25 mouse cellular contexts compared by ENCODE assay signal in genomic region chr16:18598006-18598405, GRCm38 (mm10). TPM values are rescaled to one million over a fixed set of nuclear protein-coding genes. Genes with fewer than 3 reads are reported as not detected.
DNase-seq lines count a peak whose midpoint lies in the region; ATAC-seq and TF ChIP-seq lines count a peak whose summit lies in the region.
"Had no signal": no experiment of that assay in that cellular context is flagged by ENCODE, and none has a peak within 500 bp of the region (broad histone marks: within the 10 kb centered on the region; RNA-seq: fewer than 3 reads in every experiment).

No protein-coding gene starts in this region.

- H3K27me3 ChIP-seq in hindbrain, embryonic 12.5 days: peaks cover 29% of the 10 kb centered on the region
- peaks cover 11% of the 10 kb centered on the region for H3K27me3 ChIP-seq in hindbrain, embryonic 16.5 days (replicated peaks; ENCODE audit: control insufficient read depth, insufficient read depth, low read length)
- H3K27me3 ChIP-seq in kidney, adult 2 months (replicated peaks; ENCODE audit: control insufficient read depth, insufficient read depth, low read length): no peaks in the 10 kb centered on the region; the same call in 1 of the 2 replicates

- no peak overlapping the region for H3K27ac ChIP-seq in hindbrain, embryonic 12.5 days
- H3K27ac ChIP-seq in hindbrain, embryonic 16.5 days (ENCODE audit: low read depth, low read length): no peak overlapping the region
- no peak overlapping the region for H3K27ac ChIP-seq in kidney, adult 2 months (ENCODE audit: insufficient read depth, low read depth, low read length)
- H3K27ac ChIP-seq: embryonic facial prominence, embryonic 13.5 days; embryonic facial prominence, embryonic 15.5 days; forebrain, embryonic 10.5 days; forebrain, embryonic 12.5 days had no signal

- H3K4me3 ChIP-seq in hindbrain, embryonic 12.5 days: no peak overlapping the region
- no peak overlapping the region for H3K4me3 ChIP-seq in hindbrain, embryonic 16.5 days (ENCODE audit: low read length)
- H3K4me3 ChIP-seq in kidney, adult 2 months (ENCODE audit: insufficient read depth, low read depth, low read length): no peak overlapping the region
- H3K4me3 ChIP-seq: embryonic facial prominence, embryonic 13.5 days; embryonic facial prominence, embryonic 15.5 days; erythroblast, embryonic 14.5 days; forebrain, embryonic 10.5 days; forebrain, embryonic 12.5 days had no signal

- H3K4me2 ChIP-seq in hindbrain, embryonic 12.5 days (replicated peaks): no peak overlapping the region
- H3K4me2 ChIP-seq in hindbrain, embryonic 16.5 days (ENCODE audit: low read length): no peak overlapping the region
- H3K4me2 ChIP-seq: embryonic facial prominence, embryonic 13.5 days; embryonic facial prominence, embryonic 15.5 days; forebrain, embryonic 12.5 days had no signal

- no peaks in the 10 kb centered on the region for H3K9me3 ChIP-seq in hindbrain, embryonic 12.5 days (replicated peaks)
- H3K9me3 ChIP-seq in hindbrain, embryonic 16.5 days (ENCODE audit: control insufficient read depth, low read length): no peaks in the 10 kb centered on the region
- H3K9me3 ChIP-seq: embryonic facial prominence, embryonic 13.5 days; embryonic facial prominence, embryonic 15.5 days; forebrain, embryonic 10.5 days; forebrain, embryonic 12.5 days; G1E had no signal

- no peak for TF ChIP-seq CTCF in kidney, adult 2 months (conservative IDR thresholded peaks at IDR 0.05; ENCODE audit: insufficient read depth, insufficient read length, low read depth, low read length)

- DNase-seq in spleen, adult 12 weeks (ENCODE audit: low spot score): no peak
- no peak for DNase-seq in kidney, adult 2 months
- DNase-seq: adrenal gland, adult 2 months; adrenal gland, postnatal 10 days; adrenal gland, postnatal 25 days; B cell, adult 2 months; cerebellum, adult 11 months; cerebellum, adult 18-20 months; cerebellum, adult 8-10 months; cerebellum, adult 9-11 months; cerebellum, postnatal 14 days; embryo, embryonic 11 days had no signal

- ATAC-seq in hindbrain, embryonic 12.5 days (ENCODE audit: low FRiP score): no peak
- ATAC-seq in hindbrain, embryonic 16.5 days: no peak
- peak; percentile 73 for ATAC-seq in megakaryocyte progenitor cell, adult 5-6 weeks (replicated peaks; ENCODE audit: poor library complexity)
- ATAC-seq: CD4-positive, CD25-positive, alpha-beta regulatory T cell, adult 4 months; forebrain, embryonic 14.5 days; forebrain, embryonic 16.5 days had no signal

- H3K9ac ChIP-seq in hindbrain, embryonic 12.5 days: 0 out of 2 replicates have a peak overlapping the region, but pooled peaks have one; percentile 6
- no peak overlapping the region for H3K9ac ChIP-seq in hindbrain, embryonic 16.5 days (ENCODE audit: low read depth, low read length)
- H3K9ac ChIP-seq: embryonic facial prominence, embryonic 13.5 days; embryonic facial prominence, embryonic 15.5 days; forebrain, embryonic 12.5 days had no signal

- 79% methylated on average over 3 of the region's 3 CpGs for WGBS in hindbrain, embryonic 12.5 days
- WGBS in hindbrain, embryonic 16.5 days: 83% methylated on average over 3 of the region's 3 CpGs
- WGBS in kidney, adult 2 months: 83% methylated on average over 3 of the region's 3 CpGs

- H3K36me3 ChIP-seq in hindbrain, embryonic 12.5 days: no peaks in the 10 kb centered on the region
- no peaks in the 10 kb centered on the region for H3K36me3 ChIP-seq in hindbrain, embryonic 16.5 days (ENCODE audit: control insufficient read depth, insufficient read depth, low read length)
- H3K36me3 ChIP-seq in kidney, adult 2 months (ENCODE audit: control insufficient read depth, insufficient read depth, low read length): no peaks in the 10 kb centered on the region
- H3K36me3 ChIP-seq: embryonic facial prominence, embryonic 13.5 days; embryonic facial prominence, embryonic 15.5 days; forebrain, embryonic 10.5 days; forebrain, embryonic 12.5 days; G1E had no signal

- H3K4me1 ChIP-seq in hindbrain, embryonic 12.5 days: no peaks in the 10 kb centered on the region
- H3K4me1 ChIP-seq in hindbrain, embryonic 16.5 days (ENCODE audit: control insufficient read depth, insufficient read depth, low read depth, low read length): no peaks in the 10 kb centered on the region
- H3K4me1 ChIP-seq in kidney, adult 2 months (ENCODE audit: control insufficient read depth, insufficient read depth, low read length): no peaks in the 10 kb centered on the region
- H3K4me1 ChIP-seq: forebrain, embryonic 12.5 days had no signal

- no peak for TF ChIP-seq POLR2A in kidney, adult 2 months (IDR thresholded peaks at IDR 0.05; ENCODE audit: low read depth, low read length)

RNA-seq across cellular contexts. Expression of gene Tbx1, which starts 7.5 kb away (rescaled TPM):
- 15.4 and 15.5 TPM in 2 replicates for polyA plus RNA-seq in hindbrain, embryonic 12.5 days (2016; fragmentation: Nextera tagmentation; extraction: Ambion mirVana)
- 0.89 and 0.90 TPM in 2 replicates for polyA plus RNA-seq in hindbrain, embryonic 16.5 days (2015; fragmentation: Nextera tagmentation; extraction: Ambion mirVana)
- not detected in 2 replicates for total RNA-seq in megakaryocyte progenitor cell, adult 5-6 weeks (2015)
- not detected in 2 replicates for total RNA-seq in megakaryocyte progenitor cell, adult 5-6 weeks (2017)
- polyA plus RNA-seq in kidney, adult 2 months (2012; rRNA removed): 0.15 and 1.7 TPM in 2 replicates
- total RNA-seq: adrenal gland, postnatal 25 days had no signal
- polyA plus RNA-seq: CD4-positive, CD25-positive, alpha-beta regulatory T cell, adult 4 months; erythroblast, embryonic 14.5 days; G1E had no signal

RNA-seq across cellular contexts. Expression of gene Gp1bb, which starts 24.2 kb away (rescaled TPM):
- 10.1 and 11.1 TPM in 2 replicates for polyA plus RNA-seq in hindbrain, embryonic 12.5 days (2016; fragmentation: Nextera tagmentation; extraction: Ambion mirVana)
- polyA plus RNA-seq in hindbrain, embryonic 16.5 days (2015; fragmentation: Nextera tagmentation; extraction: Ambion mirVana): 9.6 and 9.7 TPM in 2 replicates
- 0.76 TPM in 1 of 2 replicates, not detected in the other for total RNA-seq in megakaryocyte progenitor cell, adult 5-6 weeks (2015)
- total RNA-seq in megakaryocyte progenitor cell, adult 5-6 weeks (2017): 0.25 TPM in 1 of 2 replicates, not detected in the other
- 0.34 and 0.69 TPM in 2 replicates for polyA plus RNA-seq in kidney, adult 2 months (2012; rRNA removed)
- total RNA-seq: adrenal gland, adult 2 months; adrenal gland, postnatal 25 days; CH12.LX had no signal
- polyA plus RNA-seq: CD4-positive, CD25-positive, alpha-beta regulatory T cell, adult 4 months had no signal

RNA-seq across cellular contexts. Expression of gene Gm49601, which starts 28.2 kb away (rescaled TPM):
- 12.6 and 13.5 TPM in 2 replicates for polyA plus RNA-seq in hindbrain, embryonic 12.5 days (2016; fragmentation: Nextera tagmentation; extraction: Ambion mirVana)
- 18.7 and 22.6 TPM in 2 replicates for polyA plus RNA-seq in hindbrain, embryonic 16.5 days (2015; fragmentation: Nextera tagmentation; extraction: Ambion mirVana)
- 0.79 and 1.4 TPM in 2 replicates for total RNA-seq in megakaryocyte progenitor cell, adult 5-6 weeks (2015)
- total RNA-seq in megakaryocyte progenitor cell, adult 5-6 weeks (2017): 1.4 and 3.5 TPM in 2 replicates
- 1.1 and 1.4 TPM in 2 replicates for polyA plus RNA-seq in kidney, adult 2 months (2012; rRNA removed)
- polyA plus RNA-seq: CD4-positive, CD25-positive, alpha-beta regulatory T cell, adult 4 months; G1E had no signal

RNA-seq across cellular contexts. Expression of gene Sept5, which starts 31.7 kb away (rescaled TPM):
- polyA plus RNA-seq in hindbrain, embryonic 12.5 days (2016; fragmentation: Nextera tagmentation; extraction: Ambion mirVana): 98.7 and 105 TPM in 2 replicates
- 230 and 249 TPM in 2 replicates for polyA plus RNA-seq in hindbrain, embryonic 16.5 days (2015; fragmentation: Nextera tagmentation; extraction: Ambion mirVana)
- 7.0 and 9.1 TPM in 2 replicates for total RNA-seq in megakaryocyte progenitor cell, adult 5-6 weeks (2015)
- 2.6 and 8.7 TPM in 2 replicates for total RNA-seq in megakaryocyte progenitor cell, adult 5-6 weeks (2017)
- 3.1 and 3.8 TPM in 2 replicates for polyA plus RNA-seq in kidney, adult 2 months (2012; rRNA removed)
- polyA plus RNA-seq: erythroblast, embryonic 14.5 days; G1E had no signal
